Mouse (Mus musculus): ENCODE data around the gene Pkn3.
A peak's percentile ranks its signal among the peaks of the same experiment; 100 is the strongest.

The Pkn3 gene

GRCm38 (mm10) chr2:30063235-30063634, 14.2 kb upstream of the Pkn3 start:
- DNase-seq (ENCODE audit: low spot score): peak; percentile 25

GRCm38 (mm10) chr2:30063791-30064190, 13.7 kb upstream of the Pkn3 start:
- DNase-seq (ENCODE audit: low spot score): no peak

GRCm38 (mm10) chr2:30064298-30064697, 13.2 kb upstream of the Pkn3 start:
- no peak for DNase-seq (ENCODE audit: low spot score)

GRCm38 (mm10) chr2:30066046-30066901, 11.2 kb upstream of the Pkn3 start:
- peak; percentile 97 for DNase-seq (ENCODE audit: low spot score)

GRCm38 (mm10) chr2:30067031-30067888, 10.2 kb upstream of the Pkn3 start:
- DNase-seq (ENCODE audit: low spot score): peak; percentile 64

GRCm38 (mm10) chr2:30067962-30068361, 9.5 kb upstream of the Pkn3 start:
- DNase-seq (ENCODE audit: low spot score): no peak

- DNase-seq (ENCODE audit: low spot score): no peak
Measured at GRCm38 (mm10) chr2:30072875-30073274, 4.6 kb upstream of the Pkn3 start.

- no peak for DNase-seq (ENCODE audit: low spot score)
Measured at GRCm38 (mm10) chr2:30073285-30073684, 4.2 kb upstream of the Pkn3 start.

- no peak for DNase-seq (ENCODE audit: low spot score)
Measured at GRCm38 (mm10) chr2:30075625-30076024, 1.9 kb upstream of the Pkn3 start.

GRCm38 (mm10) chr2:30076439-30076838, 1.0 kb upstream of the Pkn3 start:
- no peak for DNase-seq (ENCODE audit: low spot score)

GRCm38 (mm10) chr2:30076959-30077358, 525 bp upstream of the Pkn3 start:
- DNase-seq (ENCODE audit: low spot score): no peak

GRCm38 (mm10) chr2:30078349-30078712, 847 bp downstream of the Pkn3 start:
- no peak for DNase-seq (ENCODE audit: low spot score)

- no peak for DNase-seq (ENCODE audit: low spot score)
Measured at GRCm38 (mm10) chr2:30078760-30079159, 1.3 kb downstream of the Pkn3 start.

- no peak for DNase-seq (ENCODE audit: low spot score)
Measured at GRCm38 (mm10) chr2:30080181-30080800, 2.8 kb downstream of the Pkn3 start.

- DNase-seq (ENCODE audit: low spot score): no peak
Measured at GRCm38 (mm10) chr2:30084113-30084512, 6.6 kb downstream of the Pkn3 start.

GRCm38 (mm10) chr2:30084632-30085031, 7.1 kb downstream of the Pkn3 start:
- no peak for DNase-seq (ENCODE audit: low spot score)

- DNase-seq (ENCODE audit: low spot score): no peak
Measured at GRCm38 (mm10) chr2:30087310-30087709, 9.8 kb downstream of the Pkn3 start.

GRCm38 (mm10) chr2:30091521-30091920, 14.0 kb downstream of the Pkn3 start:
- DNase-seq (ENCODE audit: low spot score): no peak

GRCm38 (mm10) chr2:30092280-30092918, 14.9 kb downstream of the Pkn3 start:
- no peak for DNase-seq (ENCODE audit: low spot score)

- DNase-seq (ENCODE audit: low spot score): peak; percentile 99
Measured at GRCm38 (mm10) chr2:30093471-30094207, 16.2 kb downstream of the Pkn3 start, which contains the start of gene Zdhhc12. Gene Zdhhc12 (minus strand): TSS chr2:30093648.

GRCm38 (mm10) chr2:30094208-30094588, 16.7 kb downstream of the Pkn3 start:
- DNase-seq (ENCODE audit: low spot score): no peak
